Mouse (Mus musculus) neural tube, embryonic 10.5 days (tissue): ENCODE measurements around the gene Gm8857.
"Not testable (repeated sequence)": the region's sequence is repeated elsewhere in the genome, so short reads cannot be mapped to it uniquely, and the experiment has no call there.

ENCODE experiments used
- DNase-seq: peaks from one replicate; pipeline ENCODE4 v3.0.0-alpha.2; 2017; ENCODE audit warnings: low spot score; ENCODE audit errors: extremely low spot score

The Gm8857 gene

DNA sequence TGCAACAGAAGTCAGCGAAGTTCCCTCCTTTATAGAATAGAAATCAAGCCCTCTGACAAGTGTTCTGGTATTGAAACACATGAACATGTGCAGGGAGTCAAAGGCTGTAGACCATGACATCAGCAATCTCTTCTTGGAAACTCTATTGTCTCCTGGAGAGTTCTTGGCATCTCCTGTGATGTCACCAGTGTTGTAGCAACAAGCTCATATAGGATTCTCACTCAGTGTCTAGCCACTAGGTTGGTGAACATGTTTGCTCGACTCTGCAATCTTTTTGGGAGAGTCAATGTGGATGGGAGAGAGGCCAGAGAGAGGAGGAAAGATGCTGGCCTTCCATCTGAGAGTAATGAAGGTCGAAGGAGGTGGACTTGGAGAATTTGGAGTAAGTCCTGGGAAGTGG, at the start of gene Gm8857, which contains the start of gene Gm8871:
Gm8857 (plus strand) TSS at position 303 of the 400 bp plus-strand sequence.
Gm8871 (plus strand) TSS at position 301 of the 400 bp plus-strand sequence.
- not testable (repeated sequence) for DNase-seq

GRCm38 (mm10) chr5:10953512-10953911, 5.9 kb downstream of the Gm8857 start:
- DNase-seq: not testable (repeated sequence)

GRCm38 (mm10) chr5:10958057-10958456, 10.4 kb downstream of the Gm8857 start:
- DNase-seq: not testable (repeated sequence)
